ENCODE assay signal across 8 mouse cellular contexts in genomic region chr7:128288923-128289544, GRCm38 (mm10). TPM values are rescaled to one million over a fixed set of nuclear protein-coding genes. Genes with fewer than 3 reads are reported as not detected.
DNase-seq lines count a peak whose midpoint lies in the region; ATAC-seq and TF ChIP-seq lines count a peak whose summit lies in the region.

No protein-coding gene starts in this region.

- H3K9me3 ChIP-seq in limb, embryonic 13.5 days, result no peaks in the 10 kb centered on the region
- H3K9me3 ChIP-seq in stomach, embryonic 16.5 days (replicated peaks; ENCODE audit: control insufficient read depth, low read length), result no peaks in the 10 kb centered on the region

- intact Hi-C loops in gastrocnemius, adult 2 months (cut with DNase I), result no loop called here

- H3K4me1 ChIP-seq in limb, embryonic 13.5 days, result peaks cover 13% of the 10 kb centered on the region
- H3K4me1 ChIP-seq in stomach, embryonic 16.5 days (ENCODE audit: control insufficient read depth, insufficient read depth, low read length), result peaks cover 5% of the 10 kb centered on the region; the same call in 1 of the 2 replicates

- peak; percentile 24; the same call in 1 of the 2 replicates for ATAC-seq in limb, embryonic 13.5 days (ENCODE audit: low FRiP score, low read depth)
- ATAC-seq in stomach, embryonic 16.5 days (ENCODE audit: insufficient read depth, low FRiP score), result peak; percentile 89

- H3K4me3 ChIP-seq in gastrocnemius, adult 2 months, result no peak overlapping the region
- H3K4me3 ChIP-seq in limb, embryonic 13.5 days, result no peak overlapping the region
- no peak overlapping the region for H3K4me3 ChIP-seq in stomach, embryonic 16.5 days (replicated peaks; ENCODE audit: low read length)

- H3K27ac ChIP-seq in gastrocnemius, adult 2 months, result 0 out of 2 replicates have a peak overlapping the region, but pooled peaks have one; percentile 4
- H3K27ac ChIP-seq in limb, embryonic 13.5 days, result no peak overlapping the region
- peak overlapping the region; percentile 30; the same call in 1 of the 2 replicates for H3K27ac ChIP-seq in stomach, embryonic 16.5 days (ENCODE audit: low read length)

- H3K9ac ChIP-seq in limb, embryonic 13.5 days, result peak overlapping the region; percentile 25; the same call in 1 of the 2 replicates
- no peak overlapping the region for H3K9ac ChIP-seq in stomach, embryonic 16.5 days (ENCODE audit: low read length)

- H3K4me2 ChIP-seq in limb, embryonic 13.5 days (replicated peaks), result no peak overlapping the region
- H3K4me2 ChIP-seq in stomach, embryonic 16.5 days (ENCODE audit: low read depth, low read length), result peak overlapping the region; percentile 17; the same call in 1 of the 2 replicates

- no peak for DNase-seq in gastrocnemius, adult 2 months
- no peak for DNase-seq in gastrocnemius, postnatal 25 days
- DNase-seq in thymus, postnatal 14 days, result peak; percentile 15
- no peak for DNase-seq in thymus, postnatal 10 days (ENCODE audit: low spot score in 2 of 2)
- no peak for DNase-seq in cerebellum, postnatal 14 days
- no peak for DNase-seq in layer of hippocampus, postnatal 10 days (ENCODE audit: low spot score in 2 of 2)

- 33% methylated on average over 9 of the region's 9 CpGs for WGBS in limb, embryonic 13.5 days
- WGBS in stomach, embryonic 16.5 days, result 22% methylated on average over 9 of the region's 9 CpGs

- H3K27me3 ChIP-seq in limb, embryonic 13.5 days, result no peaks in the 10 kb centered on the region
- H3K27me3 ChIP-seq in stomach, embryonic 16.5 days (ENCODE audit: control insufficient read depth, insufficient read depth, low read length), result no peaks in the 10 kb centered on the region

- TF ChIP-seq CTCF in gastrocnemius, adult 2 months (IDR thresholded peaks at IDR 0.05), result peak; percentile 26; the same call in 1 of the 2 replicates

- H3K36me3 ChIP-seq in limb, embryonic 13.5 days, result peaks cover 55% of the 10 kb centered on the region
- H3K36me3 ChIP-seq in stomach, embryonic 16.5 days (ENCODE audit: control insufficient read depth, insufficient read depth, low read length), result peaks cover 6% of the 10 kb centered on the region; the same call in 1 of the 2 replicates

RNA-seq across cellular contexts. Expression of gene BC017158, which starts 8.9 kb away (rescaled TPM):
- 1 to 10 TPM; 2.3 to 3.7 TPM for total RNA-seq in gastrocnemius, adult 2 months (2021)
- 1 to 10 TPM; 3.4 to 3.7 TPM for total RNA-seq in gastrocnemius, postnatal 25 days (2021)
- 21.6 and 26.4 TPM in 2 replicates for polyA plus RNA-seq in limb, embryonic 13.5 days (2015; fragmentation: Nextera tagmentation; extraction: Ambion mirVana)
- polyA plus RNA-seq in stomach, embryonic 16.5 days (2015; fragmentation: Nextera tagmentation; extraction: Ambion mirVana), result 33.6 and 35.5 TPM in 2 replicates
- 10 to 100 TPM; 23.0 to 23.2 TPM for total RNA-seq in layer of hippocampus, postnatal 10 days (2021)

RNA-seq across cellular contexts. Expression of gene Slc5a2, which starts 23.6 kb away (rescaled TPM):
- not detected for total RNA-seq in gastrocnemius, adult 2 months (2021)
- total RNA-seq in gastrocnemius, postnatal 25 days (2021), result not detected
- polyA plus RNA-seq in limb, embryonic 13.5 days (2015; fragmentation: Nextera tagmentation; extraction: Ambion mirVana), result 0.29 and 0.36 TPM in 2 replicates
- 0.67 and 0.72 TPM in 2 replicates for polyA plus RNA-seq in stomach, embryonic 16.5 days (2015; fragmentation: Nextera tagmentation; extraction: Ambion mirVana)
- not detected for total RNA-seq in layer of hippocampus, postnatal 10 days (2021)

RNA-seq across cellular contexts. Expression of gene Tgfb1i1, which starts 42.4 kb away (rescaled TPM):
- 1 to 10 TPM; 5.2 to 7.6 TPM for total RNA-seq in gastrocnemius, adult 2 months (2021)
- total RNA-seq in gastrocnemius, postnatal 25 days (2021), result 10 to 100 TPM in 1 of 2 experiments, 1 to 10 TPM in 1; 9.0 to 10.2 TPM
- 48.8 and 49.1 TPM in 2 replicates for polyA plus RNA-seq in limb, embryonic 13.5 days (2015; fragmentation: Nextera tagmentation; extraction: Ambion mirVana)
- polyA plus RNA-seq in stomach, embryonic 16.5 days (2015; fragmentation: Nextera tagmentation; extraction: Ambion mirVana), result 234 and 250 TPM in 2 replicates
- 10 to 100 TPM; 27.2 to 28.1 TPM for total RNA-seq in layer of hippocampus, postnatal 10 days (2021)

RNA-seq across cellular contexts. Expression of gene 9130023H24Rik, which starts 51.2 kb away (rescaled TPM):
- total RNA-seq in gastrocnemius, adult 2 months (2021), result 1 to 10 TPM; 1.9 to 2.1 TPM
- 1 to 10 TPM; 1.7 to 2.0 TPM for total RNA-seq in gastrocnemius, postnatal 25 days (2021)
- polyA plus RNA-seq in limb, embryonic 13.5 days (2015; fragmentation: Nextera tagmentation; extraction: Ambion mirVana), result 9.2 and 9.6 TPM in 2 replicates
- polyA plus RNA-seq in stomach, embryonic 16.5 days (2015; fragmentation: Nextera tagmentation; extraction: Ambion mirVana), result 6.9 and 7.4 TPM in 2 replicates
- total RNA-seq in layer of hippocampus, postnatal 10 days (2021), result 1 to 10 TPM; 3.7 to 4.3 TPM

RNA-seq across cellular contexts. Expression of gene Armc5, which starts 51.9 kb away (rescaled TPM):
- 1 to 10 TPM; 7.2 to 8.0 TPM for total RNA-seq in gastrocnemius, adult 2 months (2021)
- 1 to 10 TPM; 5.8 to 8.7 TPM for total RNA-seq in gastrocnemius, postnatal 25 days (2021)
- polyA plus RNA-seq in limb, embryonic 13.5 days (2015; fragmentation: Nextera tagmentation; extraction: Ambion mirVana), result 16.6 and 18.5 TPM in 2 replicates
- polyA plus RNA-seq in stomach, embryonic 16.5 days (2015; fragmentation: Nextera tagmentation; extraction: Ambion mirVana), result 14.0 and 14.5 TPM in 2 replicates
- 10 to 100 TPM; 11.4 to 11.8 TPM for total RNA-seq in layer of hippocampus, postnatal 10 days (2021)

Comparison
In these comparisons a context has a peak if more than half of its experiments do, and no peak if none do; other contexts are left out.
1. RNA of gene BC017158, which starts 8.9 kb away (total RNA-seq): 23.0 to 23.2 TPM in layer of hippocampus, postnatal 10 days; 2.3 to 3.7 TPM in gastrocnemius, adult 2 months and 3.4 to 3.7 TPM in gastrocnemius, postnatal 25 days; every median in the first group is over 4 times any median in the second.